Mouse (Mus musculus): ENCODE results near the gene Hipk2. TPM values are rescaled to one million over a fixed set of nuclear protein-coding genes. Genes with fewer than 3 reads are reported as not detected.
A peak's percentile ranks its signal among the peaks of the same experiment; 100 is the strongest.

The Hipk2 gene
- polyA plus RNA-seq, 1 experiment from 2014 or later: 33.7 TPM

DNA sequence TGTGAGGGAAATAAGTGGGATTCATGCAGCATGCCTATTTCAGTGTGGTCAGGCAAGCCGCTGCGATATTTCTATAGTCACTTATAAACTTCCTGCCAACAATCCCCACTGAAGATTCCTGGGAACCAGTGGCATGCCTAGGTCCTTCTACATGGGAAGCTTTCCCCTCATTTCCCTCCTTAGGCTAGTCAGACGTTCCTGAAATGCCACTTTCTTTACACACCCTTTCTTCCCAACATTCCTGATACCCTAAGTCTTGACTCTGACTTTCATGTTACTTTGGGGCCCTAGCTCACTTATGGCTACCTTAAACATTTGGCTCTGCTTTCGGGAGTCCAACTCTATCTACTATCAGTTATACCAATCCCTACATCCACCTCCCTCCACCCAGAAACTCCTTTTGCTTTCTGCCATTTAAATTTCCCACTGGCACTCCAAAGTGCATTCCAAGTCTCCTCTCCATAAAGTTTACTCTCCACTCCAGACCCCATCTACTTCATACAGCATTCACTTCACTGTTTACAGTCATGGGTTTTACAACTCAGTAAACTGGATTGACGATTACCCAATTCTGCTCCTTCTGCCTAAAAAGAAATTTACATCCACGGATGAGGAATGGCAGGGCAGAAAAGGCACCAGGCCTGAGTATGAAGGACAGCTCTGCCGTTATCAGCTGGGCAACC, 103.0 kb downstream of the Hipk2 start:
- no peaks in the 10 kb centered on the region for H3K4me1 ChIP-seq
- 91% methylated on average over 7 of the region's 7 CpGs for WGBS
- 0 out of 2 replicates have a peak, but pooled peaks cover 4% of the 10 kb centered on the region for H3K36me3 ChIP-seq (ENCODE audit: poor library complexity, severe bottlenecking)
- no peak overlapping the region for H3K4me3 ChIP-seq
- no peak overlapping the region for H3K27ac ChIP-seq
- no peaks in the 10 kb centered on the region for H3K9me3 ChIP-seq (replicated peaks)
- H3K9ac ChIP-seq: no peak overlapping the region
- H3K4me2 ChIP-seq: no peak overlapping the region
- no peaks in the 10 kb centered on the region for H3K27me3 ChIP-seq
- no peak for ATAC-seq

DNA sequence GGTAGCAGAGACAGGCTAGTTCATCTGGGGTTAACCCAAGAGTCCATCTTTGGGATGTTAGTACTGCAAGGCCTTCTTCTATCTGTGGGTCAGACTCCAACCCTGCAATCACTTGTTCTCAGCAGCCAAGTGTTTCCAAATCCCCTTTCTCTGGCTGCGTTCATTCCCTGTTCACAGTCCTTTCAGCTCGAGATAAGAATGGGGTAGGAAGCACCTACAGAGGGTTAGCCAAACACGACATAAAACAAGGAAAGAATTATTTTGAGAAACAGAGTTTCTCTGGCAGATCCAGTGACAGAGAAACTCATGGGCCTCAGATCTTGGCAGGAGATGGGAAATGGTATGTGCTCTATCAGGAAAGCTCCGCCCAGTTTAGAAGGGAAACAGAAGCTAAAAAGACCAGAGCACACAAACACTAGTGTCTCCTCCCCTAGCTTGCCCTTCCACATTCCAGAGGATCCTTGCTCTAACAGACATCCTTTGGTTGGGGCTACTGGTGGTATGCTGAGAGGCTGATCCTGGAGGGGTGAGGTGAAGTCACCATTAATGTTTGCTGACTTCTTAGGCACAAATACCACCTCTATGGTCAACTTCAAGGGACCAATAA, 104.8 kb downstream of the Hipk2 start:
- Histone ChIP-seq H3K27me3 (no peaks in the 10 kb centered on the region), H3K9ac (no peak overlapping the region), H3K4me3 (no peak overlapping the region), H3K27ac (no peak overlapping the region), H3K36me3 (ENCODE audit: poor library complexity, severe bottlenecking) (peaks cover 14% of the 10 kb centered on the region; the same call in 1 of the 2 replicates), H3K4me2 (no peak overlapping the region), H3K9me3 (replicated peaks) (no peaks in the 10 kb centered on the region), H3K4me1 (no peaks in the 10 kb centered on the region)
- 71% methylated on average over 4 of the region's 4 CpGs for WGBS
- no peak for ATAC-seq

GRCm38 (mm10) chr6:38769627-38770026, 106.3 kb downstream of the Hipk2 start:
- Histone ChIP-seq H3K27ac (no peak overlapping the region), H3K36me3 (ENCODE audit: poor library complexity, severe bottlenecking) (peaks cover 11% of the 10 kb centered on the region; the same call in 1 of the 2 replicates), H3K9me3 (replicated peaks) (no peaks in the 10 kb centered on the region), H3K4me3 (no peak overlapping the region), H3K27me3 (no peaks in the 10 kb centered on the region), H3K9ac (no peak overlapping the region), H3K4me2 (no peak overlapping the region), H3K4me1 (0 out of 2 replicates have a peak, but pooled peaks cover 9% of the 10 kb centered on the region)
- ATAC-seq: no peak
- WGBS: 95% methylated on average over 2 of the region's 2 CpGs

DNA sequence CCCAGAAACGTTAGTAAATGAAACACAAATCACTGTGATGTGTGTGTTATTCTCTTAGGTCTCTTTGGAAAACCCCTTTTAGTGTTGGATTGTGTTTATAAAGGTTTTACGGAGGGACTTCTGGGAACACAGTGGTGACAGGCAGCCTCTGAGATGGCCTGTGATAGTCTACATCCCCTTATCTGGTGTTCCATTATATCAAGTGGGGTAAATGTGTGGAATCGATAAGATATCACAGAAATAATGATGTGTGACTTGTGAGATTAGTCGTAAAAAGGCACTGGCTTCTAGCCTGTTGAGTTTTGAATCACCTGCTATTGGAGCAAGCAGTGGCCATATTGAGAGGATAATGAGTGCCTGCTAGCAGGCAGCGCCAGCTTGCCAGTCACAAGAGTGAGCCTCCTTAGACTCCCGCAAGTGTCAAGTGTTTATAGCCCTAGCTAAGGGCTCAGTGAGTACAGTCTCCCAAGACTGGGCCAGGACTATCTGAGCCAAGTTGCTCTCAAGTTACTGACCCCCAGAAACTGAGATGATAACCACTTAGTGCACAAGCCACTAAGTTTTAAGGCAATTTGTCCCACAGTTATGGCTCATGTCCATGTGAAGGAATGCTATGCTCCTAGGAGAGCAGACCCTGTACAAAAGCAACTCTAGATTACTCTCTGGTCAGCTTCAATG, 113.2 kb downstream of the Hipk2 start:
- Histone ChIP-seq H3K27me3 (no peaks in the 10 kb centered on the region), H3K36me3 (ENCODE audit: poor library complexity, severe bottlenecking) (peaks cover 11% of the 10 kb centered on the region; the same call in 1 of the 2 replicates), H3K27ac (no peak overlapping the region), H3K4me1 (peaks cover 46% of the 10 kb centered on the region), H3K4me2 (no peak overlapping the region), H3K9me3 (replicated peaks) (no peaks in the 10 kb centered on the region), H3K4me3 (no peak overlapping the region), H3K9ac (no peak overlapping the region)
- no peak for ATAC-seq
- 57% methylated on average over 6 of the region's 6 CpGs for WGBS

- Histone ChIP-seq H3K4me2 (no peak overlapping the region), H3K27ac (no peak overlapping the region), H3K36me3 (ENCODE audit: poor library complexity, severe bottlenecking) (peaks cover 7% of the 10 kb centered on the region; the same call in 1 of the 2 replicates), H3K4me1 (peaks cover 46% of the 10 kb centered on the region), H3K9ac (no peak overlapping the region), H3K27me3 (no peaks in the 10 kb centered on the region), H3K9me3 (replicated peaks) (no peaks in the 10 kb centered on the region), H3K4me3 (no peak overlapping the region)
- ATAC-seq: no peak
- 46% methylated on average over 7 of the region's 7 CpGs for WGBS
These were observed 114.0 kb downstream of the Hipk2 start for GRCm38 (mm10) chr6:38762006-38762405.

GRCm38 (mm10) chr6:38760911-38761706, 114.9 kb downstream of the Hipk2 start:
- ATAC-seq: no peak
- Histone ChIP-seq H3K36me3 (ENCODE audit: poor library complexity, severe bottlenecking) (no peaks in the 10 kb centered on the region), H3K9ac (no peak overlapping the region), H3K4me2 (no peak overlapping the region), H3K4me3 (no peak overlapping the region), H3K9me3 (replicated peaks) (no peaks in the 10 kb centered on the region), H3K27ac (no peak overlapping the region), H3K4me1 (peaks cover 46% of the 10 kb centered on the region), H3K27me3 (no peaks in the 10 kb centered on the region)
- 49% methylated on average over 6 of the region's 6 CpGs for WGBS

DNA sequence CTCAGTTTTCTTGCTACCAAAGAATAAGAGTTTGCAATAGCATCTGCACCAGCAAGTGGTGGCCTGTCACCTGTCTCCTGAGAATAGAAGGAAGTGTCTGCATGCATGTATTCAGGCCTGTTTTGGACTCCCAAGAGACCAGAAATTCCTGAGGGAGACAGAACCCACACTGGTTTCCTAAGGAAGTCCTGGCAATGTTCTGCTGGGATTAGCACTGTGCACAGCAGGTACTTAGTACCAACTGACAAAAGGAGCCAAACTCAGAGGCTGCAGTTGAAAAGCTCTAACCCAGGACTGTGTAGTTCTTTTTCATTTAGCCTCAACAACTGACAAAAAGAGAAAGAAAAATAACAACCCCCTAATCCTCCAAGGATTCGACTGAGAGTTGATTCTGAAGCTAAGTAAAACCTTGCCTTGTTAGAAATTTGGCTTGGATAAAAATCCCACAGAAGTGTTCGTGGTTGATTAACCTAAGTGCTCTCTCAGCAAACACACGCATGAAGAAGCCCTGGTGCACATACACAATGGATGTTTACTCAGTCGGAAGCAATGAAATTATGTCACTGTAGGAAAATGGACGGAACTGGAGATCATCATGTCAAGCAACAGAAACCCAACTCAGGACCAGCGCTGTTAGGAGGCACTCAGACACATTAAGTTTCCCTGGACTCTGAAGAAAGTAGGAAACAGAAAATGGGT, 115.9 kb downstream of the Hipk2 start:
- H3K27ac ChIP-seq: no peak overlapping the region
- H3K4me1 ChIP-seq: peaks cover 42% of the 10 kb centered on the region
- ATAC-seq: peak; percentile 58; the same call in 1 of the 2 replicates

GRCm38 (mm10) chr6:38759186-38759585, 116.8 kb downstream of the Hipk2 start:
- no peak for ATAC-seq
- WGBS: 83% methylated on average over 3 of the region's 3 CpGs
- no peaks in the 10 kb centered on the region for H3K36me3 ChIP-seq (ENCODE audit: poor library complexity, severe bottlenecking)
- no peaks in the 10 kb centered on the region for H3K27me3 ChIP-seq
- no peak overlapping the region for H3K9ac ChIP-seq
- no peak overlapping the region for H3K4me2 ChIP-seq
- H3K9me3 ChIP-seq (replicated peaks): no peaks in the 10 kb centered on the region
- H3K4me3 ChIP-seq: no peak overlapping the region
- H3K4me1 ChIP-seq: peaks cover 36% of the 10 kb centered on the region
- H3K27ac ChIP-seq: no peak overlapping the region

More for the DNA sequence above, 115.9 kb downstream of the Hipk2 start:
- no peaks in the 10 kb centered on the region for H3K36me3 ChIP-seq (ENCODE audit: poor library complexity, severe bottlenecking)
- no peak overlapping the region for H3K4me3 ChIP-seq
- WGBS: 6% methylated on average over 6 of the region's 6 CpGs
- no peak overlapping the region for H3K9ac ChIP-seq
- no peak overlapping the region for H3K4me2 ChIP-seq
- no peaks in the 10 kb centered on the region for H3K27me3 ChIP-seq
- no peaks in the 10 kb centered on the region for H3K9me3 ChIP-seq (replicated peaks)

DNA sequence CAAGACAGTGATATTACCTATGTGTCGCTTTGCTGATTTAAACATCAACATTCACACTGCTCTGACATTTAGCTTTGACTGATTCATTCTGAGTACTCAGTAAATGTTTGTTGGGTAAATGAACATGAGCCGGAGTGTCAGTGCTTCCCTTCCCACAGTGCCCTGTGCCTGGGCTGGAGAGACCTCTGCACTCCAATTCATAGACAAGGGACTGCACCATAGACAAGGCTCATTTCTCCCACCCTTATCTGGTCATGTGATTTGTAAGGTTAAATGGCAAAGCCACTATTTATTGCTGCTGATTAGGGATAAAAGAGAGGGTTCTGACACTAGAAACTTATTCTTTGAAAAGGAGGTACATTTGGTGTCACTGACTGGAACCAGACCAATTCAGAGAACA, 118.4 kb downstream of the Hipk2 start:
- ATAC-seq: no peak
- Histone ChIP-seq H3K4me2 (no peak overlapping the region), H3K4me1 (peaks cover 33% of the 10 kb centered on the region), H3K9ac (no peak overlapping the region), H3K36me3 (ENCODE audit: poor library complexity, severe bottlenecking) (no peaks in the 10 kb centered on the region), H3K4me3 (no peak overlapping the region), H3K27me3 (no peaks in the 10 kb centered on the region), H3K9me3 (replicated peaks) (no peaks in the 10 kb centered on the region), H3K27ac (no peak overlapping the region)
- WGBS: 95% methylated on average over 2 of the region's 2 CpGs

DNA sequence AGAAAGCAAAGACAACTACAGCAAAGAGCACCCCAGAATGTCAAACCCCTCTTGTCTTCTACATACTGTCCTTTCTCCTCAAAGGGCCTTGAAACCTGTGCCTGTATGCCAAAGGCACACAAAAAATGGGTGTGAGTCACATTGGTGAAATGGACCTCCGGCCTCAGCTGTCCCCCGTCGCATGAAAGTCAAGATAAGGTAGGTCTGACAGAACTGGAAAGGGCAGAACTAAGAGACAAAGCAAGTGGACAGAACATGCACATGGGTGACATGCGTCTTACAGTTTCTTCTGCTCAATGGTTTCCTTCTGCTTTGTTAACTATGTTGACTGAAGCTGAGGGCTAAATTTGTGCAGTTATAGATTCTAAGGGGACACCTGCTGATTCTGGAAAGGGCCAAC, 119.0 kb downstream of the Hipk2 start:
- Histone ChIP-seq H3K4me1 (peaks cover 34% of the 10 kb centered on the region), H3K27ac (no peak overlapping the region), H3K4me2 (no peak overlapping the region), H3K36me3 (ENCODE audit: poor library complexity, severe bottlenecking) (no peaks in the 10 kb centered on the region), H3K4me3 (no peak overlapping the region), H3K9ac (no peak overlapping the region), H3K27me3 (no peaks in the 10 kb centered on the region), H3K9me3 (replicated peaks) (no peaks in the 10 kb centered on the region)
- no peak for ATAC-seq
- WGBS: 91% methylated on average over 4 of the region's 4 CpGs

DNA sequence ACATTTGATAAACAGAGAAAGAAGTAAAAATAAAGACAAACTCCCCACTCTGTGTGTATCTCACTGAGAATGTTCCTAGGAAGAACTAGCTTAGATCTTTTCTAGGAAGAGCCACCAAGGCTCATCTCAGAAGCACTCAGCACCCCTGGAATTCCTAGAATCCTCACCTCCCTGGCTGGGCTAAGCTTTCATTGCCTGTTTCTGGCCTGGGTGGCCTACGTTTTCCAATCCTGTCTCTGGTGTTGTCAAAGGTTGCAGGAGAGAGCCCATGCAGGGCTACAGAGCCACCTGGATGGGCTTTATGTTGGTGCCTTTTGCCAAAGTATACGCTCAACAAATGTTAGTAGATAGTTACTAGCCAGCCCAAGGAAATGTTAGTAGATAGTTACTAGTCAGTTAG, 120.0 kb downstream of the Hipk2 start:
- Histone ChIP-seq H3K4me2 (no peak overlapping the region), H3K9me3 (replicated peaks) (no peaks in the 10 kb centered on the region), H3K27me3 (no peaks in the 10 kb centered on the region), H3K4me1 (peaks cover 25% of the 10 kb centered on the region), H3K27ac (no peak overlapping the region), H3K4me3 (no peak overlapping the region), H3K9ac (no peak overlapping the region), H3K36me3 (ENCODE audit: poor library complexity, severe bottlenecking) (no peaks in the 10 kb centered on the region)
- WGBS: 72% methylated on average over 2 of the region's 2 CpGs
- ATAC-seq: no peak
